Mouse (Mus musculus) spleen, postnatal 36 days (tissue): ENCODE results near the gene Hba-a2.
"Not testable (repeated sequence)": the region's sequence is repeated elsewhere in the genome, so short reads cannot be mapped to it uniquely, and the experiment has no call there.

Experiments used
- DNase-seq, 2 experiments: peaks; one replicate each; pipeline ENCODE4 v3.0.0; 2022; ENCODE audit warnings: low spot score in 2 of 2, mixed read lengths in 1 of 2

Gene Hba-a2

DNA sequence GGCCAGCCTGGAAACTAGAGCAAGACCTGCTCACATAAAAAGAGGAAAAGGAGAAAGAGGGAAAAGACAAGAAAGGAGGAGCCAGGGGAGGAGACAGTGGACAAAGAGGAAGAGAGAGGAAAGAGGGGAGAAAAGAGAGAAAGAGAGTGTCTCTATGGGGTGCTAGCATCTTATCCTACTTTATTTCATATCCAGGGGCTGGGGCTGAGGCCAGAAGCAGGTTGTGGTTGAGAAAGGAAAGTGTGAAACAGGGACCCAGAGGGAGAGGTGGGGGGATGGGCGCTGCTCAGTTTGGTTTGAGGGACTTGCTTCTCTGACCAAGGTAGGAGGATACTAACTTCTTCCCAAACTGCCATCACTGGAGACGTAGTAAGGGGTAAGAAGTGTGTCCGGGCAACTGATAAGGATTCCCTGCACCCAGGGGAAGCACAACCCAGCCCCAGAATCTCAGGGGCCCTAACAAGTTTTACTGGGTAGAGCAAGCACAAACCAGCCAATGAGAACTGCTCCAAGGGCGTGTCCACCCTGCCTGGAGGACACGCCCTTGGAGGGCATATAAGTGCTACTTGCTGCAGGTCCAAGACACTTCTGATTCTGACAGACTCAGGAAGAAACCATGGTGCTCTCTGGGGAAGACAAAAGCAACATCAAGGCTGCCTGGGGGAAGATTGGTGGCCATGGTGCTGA is 13.1 kb upstream of the Hba-a2 start, which contains the start of gene Hba-a1:
Gene Hba-a1, plus strand, starts transcription at position 421 of the 687 bp plus-strand sequence.
- not testable (repeated sequence) for DNase-seq

DNA sequence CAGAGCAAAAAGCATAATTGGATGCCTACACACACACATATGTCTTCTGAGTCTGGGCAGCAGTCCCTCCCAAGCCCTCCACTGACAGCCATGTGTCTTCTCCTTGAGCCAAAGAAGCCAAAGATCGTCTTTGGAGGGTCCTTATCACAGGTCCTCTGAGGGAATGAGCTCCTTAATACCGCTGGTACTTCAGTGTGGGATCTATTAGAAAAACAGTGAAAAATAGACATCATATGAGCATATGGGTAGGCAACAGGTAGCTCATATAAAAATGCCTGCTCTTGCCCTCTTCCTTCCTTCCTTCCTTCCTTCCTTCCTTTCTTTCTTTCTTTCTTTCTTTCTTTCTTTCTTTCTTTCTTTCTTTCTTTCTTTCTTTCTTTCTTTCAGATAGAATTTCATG is 11.7 kb upstream of the Hba-a2 start:
- DNase-seq = not testable (repeated sequence)

DNA sequence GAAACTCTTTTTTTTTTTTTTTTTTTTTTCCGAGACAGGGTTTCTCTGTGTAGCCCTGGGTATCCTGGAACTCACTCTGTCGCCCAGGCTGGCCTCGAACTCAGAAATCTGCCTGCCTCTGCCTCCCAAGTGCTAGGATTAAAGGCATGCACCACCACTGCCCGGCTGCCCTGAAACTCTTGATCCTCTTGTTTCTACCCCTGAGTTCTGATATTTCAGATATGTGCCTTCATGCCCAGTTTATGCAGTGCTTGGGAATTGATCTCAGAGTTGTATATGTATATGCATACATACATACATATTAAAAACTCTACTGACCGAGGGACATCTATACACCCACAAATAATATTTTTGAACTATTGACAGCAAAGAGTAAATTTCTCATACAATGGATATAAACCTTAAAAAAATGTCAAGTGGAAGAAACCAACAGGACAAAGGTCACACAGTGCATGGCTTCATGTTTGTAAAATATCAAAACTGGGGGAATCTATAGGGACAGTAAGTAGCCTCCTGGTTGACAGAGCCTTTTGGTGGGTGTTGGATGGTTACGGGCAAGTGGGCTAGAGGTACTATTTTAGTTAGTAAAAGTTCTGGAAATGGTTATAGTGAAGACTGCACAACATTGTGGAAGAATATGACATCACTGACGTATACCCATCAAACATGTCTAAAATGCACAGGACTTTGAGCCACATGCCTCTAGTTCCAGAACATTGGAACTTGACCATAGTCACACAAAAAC is 11.1 kb upstream of the Hba-a2 start:
- peak; percentile 23 to 57 for DNase-seq

DNA sequence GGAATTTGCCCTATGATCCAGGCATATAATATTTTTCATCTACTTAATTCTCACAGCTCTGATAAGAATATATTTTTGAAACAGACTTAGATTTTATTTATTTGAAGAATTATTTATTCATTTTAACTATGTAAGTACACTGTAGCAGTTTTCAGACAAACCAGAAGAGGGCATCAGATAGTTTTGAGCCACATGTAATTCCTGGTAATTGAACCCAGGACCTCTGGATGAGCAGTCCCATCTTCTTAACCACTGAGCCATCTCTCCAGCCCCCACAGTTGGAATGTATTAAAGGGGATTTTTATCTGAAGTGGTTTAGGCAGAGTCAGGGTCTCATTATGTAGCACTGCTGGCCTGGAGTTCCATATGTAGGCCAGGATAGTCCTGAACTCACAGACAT is 10.4 kb upstream of the Hba-a2 start:
- DNase-seq = not testable (repeated sequence)

DNA sequence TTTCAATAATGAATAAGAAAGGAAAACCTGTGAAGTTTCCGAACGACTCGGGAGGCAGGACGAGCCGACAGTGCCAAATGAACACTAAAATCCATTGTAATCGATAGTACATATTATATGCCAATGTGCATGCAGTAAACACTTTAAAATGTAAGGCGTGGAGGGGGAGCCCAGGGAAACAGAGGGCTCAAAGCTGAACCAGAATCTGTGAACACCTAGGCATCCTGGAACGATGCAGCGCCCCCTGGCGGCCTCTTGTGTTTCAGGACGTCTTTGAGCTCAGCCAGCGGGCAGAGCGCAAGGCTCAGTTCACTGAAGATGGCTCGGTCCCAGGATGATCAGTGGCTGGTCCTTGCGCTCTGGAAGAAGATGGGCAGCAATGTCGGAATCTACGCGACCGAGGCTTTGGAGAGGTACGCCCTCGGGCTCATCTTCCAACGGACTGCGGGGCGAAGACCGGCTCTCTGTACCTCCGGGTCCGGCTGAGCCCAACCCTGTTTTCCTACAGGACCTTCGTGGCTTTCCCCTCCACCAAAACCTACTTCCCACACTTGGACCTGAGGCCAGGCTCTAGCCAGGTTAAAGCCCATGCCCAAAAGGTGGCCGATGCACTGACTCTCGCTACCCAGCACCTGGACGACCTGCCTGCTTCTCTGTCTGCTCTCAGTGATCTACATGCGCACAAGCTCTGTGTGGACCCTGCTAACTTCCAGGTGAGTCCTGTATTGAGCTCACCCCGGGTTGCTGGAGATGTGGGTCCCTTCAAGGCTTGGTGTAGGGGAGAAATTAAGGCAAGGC is 9.4 kb upstream of the Hba-a2 start, which contains the start of gene Hbq1b:
Gene Hbq1b, plus strand, starts transcription at position 271 of the 798 bp plus-strand sequence.
- peak; percentile 65 to 75 for DNase-seq

DNA sequence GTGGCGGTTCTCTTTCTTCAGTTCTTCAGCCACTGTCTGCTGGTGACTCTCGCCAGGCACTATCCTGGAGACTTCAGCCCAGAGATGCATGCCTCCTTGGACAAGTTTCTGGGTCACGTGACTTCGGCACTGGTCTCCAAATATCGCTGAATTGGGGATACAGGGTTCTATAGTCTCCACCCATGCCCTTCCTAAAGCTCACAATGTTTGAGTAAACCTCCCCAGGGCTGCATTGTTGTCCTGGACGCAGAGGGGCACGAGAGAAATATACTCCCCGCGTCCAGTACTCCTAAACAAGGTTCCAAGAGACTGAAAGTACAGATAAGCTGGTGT is 8.8 kb upstream of the Hba-a2 start:
- no peak for DNase-seq

DNA sequence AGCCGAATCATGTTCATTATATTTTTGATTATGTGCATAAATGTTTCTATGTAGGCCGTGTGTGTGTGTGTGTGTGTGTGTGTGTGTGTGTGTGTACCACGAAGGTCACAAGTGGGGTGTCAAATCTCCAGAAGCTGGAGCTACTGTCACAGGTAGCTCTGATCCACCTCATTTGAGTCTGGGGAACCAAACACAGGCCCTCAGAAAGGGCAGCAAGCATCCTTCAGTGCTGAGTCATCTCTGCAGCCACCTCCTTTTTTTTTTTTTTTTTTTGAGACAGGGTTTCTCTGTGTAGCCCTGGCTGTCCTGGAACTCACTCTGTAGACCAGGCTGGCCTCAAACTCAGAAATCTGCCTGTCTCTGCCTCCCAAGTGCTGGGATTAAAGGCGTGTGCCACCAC is 3.5 kb upstream of the Hba-a2 start:
- not testable (repeated sequence) for DNase-seq

DNA sequence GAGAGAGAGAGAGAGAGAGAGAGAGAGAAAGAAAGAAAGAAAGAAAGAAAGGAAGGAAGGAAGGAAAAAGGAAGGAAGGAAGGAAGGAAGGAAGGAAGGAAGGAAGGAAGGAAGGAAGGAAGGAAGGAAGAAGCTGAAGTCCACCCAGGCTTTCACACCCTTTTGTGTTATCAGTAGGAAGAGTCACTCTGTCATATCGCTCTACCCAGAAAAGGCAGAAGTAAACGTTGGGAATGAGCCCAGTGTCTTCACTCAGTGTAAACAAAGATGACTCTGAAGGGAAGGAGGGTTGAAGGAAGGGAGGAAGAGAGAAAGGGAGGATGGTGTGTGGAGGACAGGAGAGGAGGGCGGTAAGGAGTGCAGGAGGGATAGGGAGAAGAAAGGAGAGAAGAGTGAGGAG is 2.8 kb upstream of the Hba-a2 start:
- peak in 1 of 2 experiments; percentile 64 for DNase-seq

DNA sequence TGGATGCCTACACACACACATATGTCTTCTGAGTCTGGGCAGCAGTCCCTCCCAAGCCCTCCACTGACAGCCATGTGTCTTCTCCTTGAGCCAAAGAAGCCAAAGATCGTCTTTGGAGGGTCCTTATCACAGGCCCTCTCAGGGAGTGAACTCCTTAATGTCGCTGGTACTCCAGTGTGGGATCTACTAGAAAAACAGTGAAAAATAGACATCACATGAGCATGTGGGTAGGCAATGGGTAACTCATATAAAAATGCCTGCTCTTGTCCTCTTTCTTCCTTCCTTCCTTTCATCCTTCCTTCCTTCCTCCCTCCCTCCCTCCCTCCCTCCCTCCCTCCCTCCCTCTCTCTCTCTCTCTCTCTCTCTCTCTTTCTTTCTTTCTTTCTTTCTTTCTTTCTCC is 1.1 kb downstream of the Hba-a2 start:
- not testable (repeated sequence) for DNase-seq

DNA sequence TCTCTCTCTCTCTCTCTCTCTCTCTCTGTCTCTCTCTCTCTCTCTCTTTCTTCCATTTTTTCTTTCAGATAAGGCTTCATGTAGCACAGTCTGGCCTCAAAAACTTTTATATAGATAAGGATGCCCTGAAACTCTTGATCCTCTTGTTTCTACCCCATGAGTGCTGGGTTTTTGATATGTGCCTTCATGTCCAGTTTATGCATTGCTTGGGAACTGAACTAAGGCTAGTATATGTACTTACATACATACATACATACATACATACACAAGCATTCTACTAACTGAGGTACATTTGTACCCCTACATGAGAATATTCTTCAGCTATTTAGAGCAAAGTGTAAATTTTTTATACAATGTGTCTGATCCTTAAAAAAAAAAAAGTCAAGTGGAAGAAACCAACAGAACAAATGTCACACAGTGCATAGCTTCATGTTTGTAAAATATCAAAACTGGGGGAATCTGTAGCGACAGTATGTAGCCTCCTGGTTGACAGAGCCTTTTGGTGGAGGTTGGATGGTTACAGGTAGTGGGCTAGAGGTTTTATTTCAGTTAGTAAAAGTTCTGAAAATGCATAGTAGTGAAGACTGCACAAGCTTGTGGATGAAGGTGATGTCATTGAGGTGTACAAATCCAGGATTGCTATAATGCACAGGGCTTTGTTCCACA is 1.7 kb downstream of the Hba-a2 start:
- no peak for DNase-seq

DNA sequence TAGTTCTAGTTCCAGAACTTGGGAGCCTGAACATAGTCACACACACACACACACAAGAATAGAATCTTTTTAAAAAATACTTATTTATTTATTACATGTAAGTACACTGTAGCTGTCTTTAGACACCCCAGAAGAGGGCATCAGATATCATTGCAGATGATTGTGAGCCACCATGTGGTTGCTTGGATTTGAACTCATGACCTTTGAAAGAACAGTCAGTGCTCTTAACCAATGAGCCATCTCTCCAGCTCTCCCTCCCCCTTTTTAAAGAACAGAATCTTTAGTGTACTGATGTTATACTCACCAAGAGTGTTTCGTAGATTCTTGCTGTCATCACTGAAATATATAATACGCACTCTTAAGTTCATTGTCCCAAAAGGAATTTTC is 2.2 kb downstream of the Hba-a2 start:
- DNase-seq = peak in 1 of 2 experiments; percentile 27

DNA sequence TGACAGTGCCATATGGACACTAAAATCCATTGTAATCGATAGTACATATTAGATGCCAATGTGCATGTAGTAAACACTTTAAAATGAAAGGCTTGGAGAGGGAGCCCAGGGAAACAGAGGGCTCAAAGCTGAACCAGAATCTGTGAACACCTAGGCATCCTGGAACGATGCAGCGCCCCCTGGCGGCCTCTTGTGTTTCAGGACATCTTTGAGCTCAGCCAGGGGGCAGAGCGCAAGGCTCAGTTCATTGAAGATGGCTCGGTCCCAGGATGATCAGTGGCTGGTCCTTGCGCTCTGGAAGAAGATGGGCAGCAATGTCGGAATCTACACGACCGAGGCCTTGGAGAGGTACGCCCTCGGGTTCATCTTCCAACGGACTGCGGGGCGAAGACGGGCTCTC is 3.6 kb downstream of the Hba-a2 start, which contains the start of gene Hbq1a:
Gene Hbq1a, plus strand, starts transcription at position 205 of the 400 bp plus-strand sequence.
- peak; percentile 18 to 59 for DNase-seq

DNA sequence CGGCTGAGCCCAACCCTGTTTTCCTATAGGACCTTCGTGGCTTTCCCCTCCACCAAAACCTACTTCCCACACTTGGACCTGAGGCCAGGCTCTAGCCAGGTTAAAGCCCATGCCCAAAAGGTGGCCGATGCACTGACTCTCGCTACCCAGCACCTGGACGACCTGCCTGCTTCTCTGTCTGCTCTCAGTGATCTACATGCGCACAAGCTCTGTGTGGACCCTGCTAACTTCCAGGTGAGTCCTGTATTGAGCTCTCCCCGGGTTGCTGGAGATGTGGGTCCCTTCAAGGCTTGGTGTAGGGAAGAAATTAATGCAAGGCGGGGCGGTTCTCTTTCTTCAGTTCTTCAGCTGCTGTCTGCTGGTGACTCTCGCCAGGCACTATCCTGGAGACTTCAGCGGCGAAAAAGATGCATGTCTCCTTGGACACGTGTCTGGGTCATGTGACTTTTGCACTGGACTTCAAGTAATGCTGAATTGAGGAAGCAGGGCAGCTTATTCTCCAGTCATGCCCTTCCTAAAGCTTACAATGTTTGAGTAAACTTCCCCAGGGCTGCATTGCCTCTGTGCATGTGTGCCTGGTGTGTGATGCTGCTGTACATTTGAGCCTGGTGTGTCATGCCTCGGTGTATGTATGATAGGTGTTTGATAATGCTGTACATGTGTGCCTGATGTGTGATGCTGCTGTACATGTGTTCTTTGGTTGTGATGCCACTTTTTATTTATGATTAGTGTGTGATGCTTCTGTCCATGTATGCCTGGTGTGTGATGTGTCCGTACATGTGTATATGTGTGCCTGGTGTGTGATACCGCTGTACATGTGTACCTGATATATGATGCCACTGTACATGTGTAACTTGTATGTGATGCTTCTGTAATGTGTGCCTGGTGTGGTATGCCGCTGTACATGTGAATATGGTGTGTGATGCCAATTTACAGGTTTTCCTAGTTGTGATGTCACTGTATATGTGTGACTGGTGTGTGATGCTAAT is 4.3 kb downstream of the Hba-a2 start:
- DNase-seq = no peak

DNA sequence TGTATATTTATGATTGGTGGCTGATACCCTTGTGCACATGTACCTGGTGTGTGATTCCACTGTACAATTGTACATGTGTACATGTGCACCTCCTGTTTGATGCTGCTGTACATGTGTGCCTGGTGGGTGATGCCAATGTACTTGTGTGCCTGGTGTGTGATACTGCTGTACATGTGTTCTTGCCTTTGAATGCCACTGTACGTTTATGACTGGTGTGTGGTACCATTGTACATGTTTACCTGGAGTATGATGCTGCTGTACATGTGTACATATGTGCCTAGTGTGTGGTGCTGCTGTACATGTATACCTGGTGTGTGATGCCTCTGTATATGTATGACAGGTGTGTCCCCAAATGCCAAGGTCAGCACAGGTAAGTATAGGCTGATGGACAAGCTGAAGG is 5.2 kb downstream of the Hba-a2 start:
- no peak for DNase-seq

DNA sequence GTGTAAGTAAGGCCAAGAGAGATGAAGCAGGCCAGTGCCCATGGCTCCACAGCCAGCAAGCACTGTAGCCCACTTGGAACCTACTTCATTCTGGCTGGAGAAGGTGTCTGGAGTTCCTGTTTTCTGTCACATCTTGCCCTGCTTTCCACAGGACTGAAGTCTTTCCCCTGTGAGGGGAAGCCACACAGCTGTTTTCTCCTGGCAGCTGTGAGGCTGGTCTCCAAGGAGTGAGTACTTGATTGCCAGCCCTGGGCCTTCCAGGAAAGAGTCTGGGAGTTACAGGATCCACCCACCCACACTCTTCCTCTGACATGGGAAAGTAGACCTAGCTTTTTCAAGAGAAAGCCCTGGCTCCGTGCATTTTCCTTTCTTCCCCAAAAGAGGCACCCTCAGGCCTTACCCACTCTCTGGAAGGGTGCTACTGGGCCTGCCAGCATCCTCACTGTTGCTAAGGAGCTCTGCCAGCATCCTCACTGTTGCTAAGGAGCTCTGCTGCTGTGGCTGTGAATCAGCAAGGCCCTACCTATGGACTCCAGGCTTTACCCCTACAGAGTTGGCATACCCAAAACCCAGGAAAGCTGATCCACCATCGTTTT is 6.6 kb downstream of the Hba-a2 start:
- DNase-seq = no peak

DNA sequence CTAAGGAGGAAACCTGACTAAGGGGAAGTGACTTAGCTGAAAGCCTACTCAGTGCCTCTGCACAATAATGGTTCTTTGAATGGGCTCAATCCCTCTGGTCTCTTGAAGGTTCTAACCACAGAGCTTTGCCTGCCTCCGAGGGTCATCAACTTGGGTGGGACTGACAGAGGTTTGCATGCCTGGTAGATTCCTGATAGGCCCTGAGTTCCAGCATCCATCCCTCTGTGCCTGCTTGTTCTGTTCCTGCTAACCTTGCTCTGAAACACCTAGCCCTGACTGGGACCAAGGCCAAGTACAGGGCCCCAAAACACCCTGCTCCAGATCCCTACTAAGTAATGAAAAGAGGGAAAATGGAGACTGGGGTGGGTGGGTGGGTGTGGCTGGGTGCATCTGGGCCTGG is 7.2 kb downstream of the Hba-a2 start:
- DNase-seq = no peak

DNA sequence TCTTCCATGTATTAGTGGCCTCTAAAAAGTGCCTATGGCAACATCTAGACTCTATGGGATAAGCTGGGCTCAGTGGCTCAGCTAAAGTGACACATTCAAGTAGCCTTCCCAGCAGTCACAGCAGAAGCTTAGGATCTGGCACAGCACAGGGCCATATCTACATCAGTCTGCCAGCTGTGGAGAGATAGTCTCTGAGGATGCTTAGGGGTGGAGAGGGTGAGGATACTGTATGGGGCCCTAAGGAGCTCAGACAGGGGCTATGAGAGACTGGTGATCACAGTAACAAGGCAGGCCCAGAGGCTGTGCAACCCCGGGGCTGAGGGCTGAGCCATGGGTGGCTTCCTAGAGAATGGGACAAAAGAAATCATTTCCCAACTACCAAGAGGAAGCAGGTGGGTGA is 10.7 kb downstream of the Hba-a2 start:
- DNase-seq = no peak

DNA sequence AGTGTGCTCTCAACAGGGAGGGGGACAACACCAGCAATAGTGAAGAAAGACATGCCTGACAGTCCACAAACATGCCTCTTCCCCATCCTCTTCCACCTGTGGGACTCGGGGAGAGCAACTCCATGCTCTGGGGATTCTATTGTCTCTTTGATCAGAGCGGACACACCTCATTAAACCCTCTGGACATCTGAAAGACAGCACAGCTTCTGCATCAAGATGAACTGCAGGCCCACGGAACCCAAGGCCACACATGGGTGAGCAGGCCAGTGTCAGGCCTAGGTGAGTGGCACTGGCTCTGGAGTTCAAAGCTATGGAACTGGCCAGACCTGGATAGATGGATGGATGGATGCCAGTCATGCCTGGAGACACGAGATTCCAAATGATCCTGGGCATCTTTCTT is 13.2 kb downstream of the Hba-a2 start:
- no peak for DNase-seq

DNA sequence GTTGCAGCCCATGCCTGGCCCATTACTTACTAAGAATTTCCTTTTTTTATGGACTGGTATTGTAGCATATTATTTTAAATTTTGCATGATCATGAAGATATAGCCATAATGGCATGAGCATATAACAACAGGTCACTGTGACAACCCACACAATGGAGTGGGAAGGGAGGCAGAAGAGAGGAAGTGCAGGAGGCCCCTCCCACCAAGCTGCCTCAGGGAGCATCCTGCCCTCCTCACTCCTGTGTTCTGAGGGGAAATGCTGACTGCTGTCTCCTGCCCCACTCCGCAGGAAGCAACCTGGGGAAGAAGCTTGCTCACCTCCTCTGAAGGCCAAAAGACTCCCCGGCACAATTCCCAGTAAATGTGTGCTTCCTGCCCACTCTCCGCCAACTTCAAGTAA is 13.6 kb downstream of the Hba-a2 start:
- DNase-seq = no peak

DNA sequence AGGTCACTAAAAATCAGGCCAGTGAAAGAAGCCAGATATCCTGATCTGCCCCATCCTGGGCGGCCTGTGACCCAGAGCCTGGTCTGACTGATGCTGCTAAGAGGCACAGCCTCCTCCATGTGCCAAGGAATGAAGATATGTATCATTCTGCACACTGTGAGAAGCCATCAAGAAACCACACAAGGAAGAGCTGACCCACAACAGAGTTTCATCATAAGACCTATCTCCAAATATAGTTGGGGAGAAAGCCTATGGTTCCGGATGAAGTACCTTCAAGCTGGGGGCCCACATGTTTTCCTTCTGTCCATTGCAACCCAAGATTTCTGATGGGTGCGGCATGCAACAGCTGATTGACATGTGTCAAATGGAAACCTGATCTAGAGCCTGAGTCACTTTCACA is 19.7 kb downstream of the Hba-a2 start:
- no peak for DNase-seq
